Comparison of ENCODE assay signal across 19 mouse cellular contexts in the genomic region with DNA sequence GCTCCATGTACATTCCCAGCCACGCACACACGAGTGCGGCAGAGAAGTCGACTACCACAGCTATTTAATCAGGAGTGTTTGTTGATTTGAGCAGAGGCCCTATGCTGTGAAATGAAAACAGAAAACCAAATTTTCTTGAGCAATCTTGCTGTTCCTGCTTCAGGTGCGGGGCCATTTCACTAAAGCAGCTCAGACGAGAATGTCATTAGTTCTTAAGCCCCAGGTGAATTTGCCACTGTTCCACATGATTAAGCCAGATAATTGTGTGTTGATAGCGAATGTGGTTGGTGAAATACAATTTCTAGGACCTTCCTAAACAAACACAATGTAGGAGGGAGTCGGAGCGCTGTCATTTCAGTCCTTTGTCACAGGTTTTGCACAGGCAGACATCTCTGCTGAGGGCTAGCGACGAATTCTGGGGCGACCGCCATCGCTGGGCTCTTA.
DNase-seq lines count a peak whose midpoint lies in the region; ATAC-seq and TF ChIP-seq lines count a peak whose summit lies in the region.
"Had no signal": no experiment of that assay in that cellular context is flagged by ENCODE, and none has a peak within 500 bp of the region (broad histone marks: within the 10 kb centered on the region; RNA-seq: fewer than 3 reads in every experiment).

No protein-coding gene starts in this region.

- ATAC-seq in hindbrain, embryonic 12.5 days (ENCODE audit: low FRiP score) = peak; percentile 38; the same call in 1 of the 2 replicates
- ATAC-seq in hindbrain, embryonic 15.5 days (ENCODE audit: low FRiP score, low read depth) = peak; percentile 68
- no peak for ATAC-seq in midbrain, postnatal 0 days (ENCODE audit: low FRiP score)
- ATAC-seq: CD4-positive, CD25-positive, alpha-beta regulatory T cell, adult 4 months had no signal

- 81% methylated on average over 14 of the region's 14 CpGs for WGBS in hindbrain, embryonic 12.5 days
- 90% methylated on average over 14 of the region's 14 CpGs for WGBS in hindbrain, embryonic 10.5 days
- 63% methylated on average over 14 of the region's 14 CpGs for WGBS in hindbrain, embryonic 15.5 days
- 79% methylated on average over 14 of the region's 14 CpGs for WGBS in midbrain, postnatal 0 days

- H3K27ac ChIP-seq in hindbrain, embryonic 12.5 days = peak overlapping the region; percentile 49; the same call in 1 of the 2 replicates
- no peak overlapping the region for H3K27ac ChIP-seq in hindbrain, embryonic 10.5 days
- peak overlapping the region; percentile 58 for H3K27ac ChIP-seq in hindbrain, embryonic 15.5 days (replicated peaks)
- H3K27ac ChIP-seq in midbrain, postnatal 0 days (ENCODE audit: low read depth, low read length) = no peak overlapping the region
- no peak overlapping the region for H3K27ac ChIP-seq in left cerebral cortex, adult 2 months
- H3K27ac ChIP-seq: gastrocnemius, adult 2 months; heart, embryonic 15.5 days; liver, embryonic 13.5 days had no signal

- H3K4me2 ChIP-seq in hindbrain, embryonic 12.5 days (replicated peaks) = no peak overlapping the region
- peak overlapping the region; percentile 24 for H3K4me2 ChIP-seq in hindbrain, embryonic 15.5 days
- no peak overlapping the region for H3K4me2 ChIP-seq in midbrain, postnatal 0 days (ENCODE audit: low read depth, low read length, poor library complexity, severe bottlenecking)
- H3K4me2 ChIP-seq: heart, embryonic 15.5 days; liver, embryonic 13.5 days had no signal

- TF ChIP-seq CTCF in midbrain, postnatal 0 days (IDR thresholded peaks at IDR 0.05) = no peak
- no peak for TF ChIP-seq CTCF in left cerebral cortex, adult 2 months (IDR thresholded peaks at IDR 0.05)

- H3K9me3 ChIP-seq in hindbrain, embryonic 12.5 days (replicated peaks) = no peaks in the 10 kb centered on the region
- no peaks in the 10 kb centered on the region for H3K9me3 ChIP-seq in hindbrain, embryonic 10.5 days
- H3K9me3 ChIP-seq in hindbrain, embryonic 15.5 days = no peaks in the 10 kb centered on the region
- H3K9me3 ChIP-seq in midbrain, postnatal 0 days (ENCODE audit: low read length) = no peaks in the 10 kb centered on the region
- H3K9me3 ChIP-seq: heart, embryonic 15.5 days; liver, embryonic 13.5 days had no signal

- no peaks in the 10 kb centered on the region for H3K4me1 ChIP-seq in hindbrain, embryonic 12.5 days
- no peaks in the 10 kb centered on the region for H3K4me1 ChIP-seq in hindbrain, embryonic 10.5 days (replicated peaks)
- H3K4me1 ChIP-seq in hindbrain, embryonic 15.5 days (replicated peaks) = no peaks in the 10 kb centered on the region
- H3K4me1 ChIP-seq in midbrain, postnatal 0 days (ENCODE audit: insufficient read depth, low read length) = no peaks in the 10 kb centered on the region
- H3K4me1 ChIP-seq: heart, embryonic 15.5 days; liver, embryonic 13.5 days had no signal

- no peak overlapping the region for H3K4me3 ChIP-seq in hindbrain, embryonic 12.5 days
- no peak overlapping the region for H3K4me3 ChIP-seq in hindbrain, embryonic 10.5 days
- no peak overlapping the region for H3K4me3 ChIP-seq in hindbrain, embryonic 15.5 days
- no peak overlapping the region for H3K4me3 ChIP-seq in midbrain, postnatal 0 days (ENCODE audit: low read depth, low read length)
- H3K4me3 ChIP-seq in left cerebral cortex, adult 2 months = no peak overlapping the region
- H3K4me3 ChIP-seq: gastrocnemius, adult 2 months; heart, embryonic 15.5 days; liver, embryonic 13.5 days had no signal

- no peak overlapping the region for H3K9ac ChIP-seq in hindbrain, embryonic 12.5 days
- H3K9ac ChIP-seq in hindbrain, embryonic 15.5 days = no peak overlapping the region
- no peak overlapping the region for H3K9ac ChIP-seq in midbrain, postnatal 0 days (replicated peaks; ENCODE audit: low read length, poor library complexity, severe bottlenecking)
- H3K9ac ChIP-seq: heart, embryonic 15.5 days; liver, embryonic 13.5 days had no signal

- intact Hi-C loops in left cerebral cortex, adult 2 months (cut with DNase I) = no loop called here

- no peak for DNase-seq in hindbrain, embryonic 10.5 days (ENCODE audit: low spot score)
- DNase-seq in kidney, postnatal 36 days = peak; percentile 7 to 13
- no peak for DNase-seq in kidney, postnatal 25 days
- peak; percentile 22 for DNase-seq in midbrain, postnatal 0 days (ENCODE audit: low spot score)
- DNase-seq in left cerebral cortex, adult 2 months (ENCODE audit: extremely low spot score in 1 of 2, low spot score in 2 of 2) = no peak
- no peak for DNase-seq in cerebellum, postnatal 14 days
- DNase-seq: adrenal gland, postnatal 25 days; cerebellum, adult 11 months; cerebellum, postnatal 10 days; gastrocnemius, adult 2 months; heart, postnatal 36 days; liver, embryonic 13.5 days; lung, adult 2 months; lung, postnatal 14 days; thymus, postnatal 14 days had no signal

- no peaks in the 10 kb centered on the region for H3K27me3 ChIP-seq in hindbrain, embryonic 12.5 days
- no peaks in the 10 kb centered on the region for H3K27me3 ChIP-seq in hindbrain, embryonic 10.5 days (ENCODE audit: insufficient read depth, poor library complexity, severe bottlenecking)
- H3K27me3 ChIP-seq in hindbrain, embryonic 15.5 days = no peaks in the 10 kb centered on the region
- H3K27me3 ChIP-seq in midbrain, postnatal 0 days (ENCODE audit: insufficient read depth, low read length) = no peaks in the 10 kb centered on the region
- H3K27me3 ChIP-seq: heart, embryonic 15.5 days; liver, embryonic 13.5 days had no signal

- no peaks in the 10 kb centered on the region for H3K36me3 ChIP-seq in hindbrain, embryonic 12.5 days
- H3K36me3 ChIP-seq in hindbrain, embryonic 10.5 days = no peaks in the 10 kb centered on the region
- no peaks in the 10 kb centered on the region for H3K36me3 ChIP-seq in hindbrain, embryonic 15.5 days
- no peaks in the 10 kb centered on the region for H3K36me3 ChIP-seq in midbrain, postnatal 0 days (ENCODE audit: insufficient read depth, low read length)
- H3K36me3 ChIP-seq: heart, embryonic 15.5 days; liver, embryonic 13.5 days had no signal

Comparison
In these comparisons a context has a peak if more than half of its experiments do, and no peak if none do; other contexts are left out.
1. H3K27ac ChIP-seq: peak in hindbrain, embryonic 12.5 days (single experiment) and hindbrain, embryonic 15.5 days (single experiment); none in hindbrain, embryonic 10.5 days (single experiment), midbrain, postnatal 0 days (single experiment) and left cerebral cortex, adult 2 months (single experiment).
2. DNase-seq: peak in kidney, postnatal 36 days (2 of 2) and midbrain, postnatal 0 days (single experiment); none in hindbrain, embryonic 10.5 days (single experiment), kidney, postnatal 25 days (0 of 2), left cerebral cortex, adult 2 months (0 of 2) and cerebellum, postnatal 14 days (0 of 2).